ENCODE assay signal across 8 mouse cellular contexts in the genomic region with DNA sequence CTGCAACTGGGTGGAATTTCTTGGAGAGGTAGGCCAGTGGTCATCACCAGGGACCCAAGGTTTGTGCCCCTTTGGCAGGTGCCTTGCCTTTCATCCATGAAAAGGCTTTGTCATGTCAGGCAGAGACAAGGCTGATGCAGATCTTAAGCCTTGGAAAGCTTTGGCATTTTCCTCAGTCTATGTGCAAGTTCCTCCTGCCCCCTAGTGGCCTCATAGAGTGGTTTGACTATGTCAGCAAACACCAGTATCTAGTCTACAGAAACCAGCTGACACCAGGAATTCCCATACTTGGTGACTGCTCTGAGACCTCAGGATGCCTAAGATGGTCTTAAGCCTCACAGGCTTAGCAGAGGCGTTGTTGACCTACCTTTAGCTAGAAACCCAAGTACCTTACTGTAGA. TPM values are rescaled to one million over a fixed set of nuclear protein-coding genes. Genes with fewer than 3 reads are reported as not detected.
A peak's percentile ranks its signal among the peaks of the same experiment; 100 is the strongest.
DNase-seq lines count a peak whose midpoint lies in the region; ATAC-seq and TF ChIP-seq lines count a peak whose summit lies in the region.

No protein-coding gene starts in this region.

- no peak for TF ChIP-seq POLR2A in limb, embryonic 14.5 days (IDR thresholded peaks at IDR 0.05; ENCODE audit: borderline replicate concordance, extremely low read depth, insufficient read depth, insufficient read length)

- no peak overlapping the region for H3K4me3 ChIP-seq in forebrain, embryonic 16.5 days (replicated peaks; ENCODE audit: low read length)
- H3K4me3 ChIP-seq in limb, embryonic 14.5 days (replicated peaks; ENCODE audit: low read length), result no peak overlapping the region

- no peak overlapping the region for H3K4me2 ChIP-seq in forebrain, embryonic 16.5 days (ENCODE audit: low read length)
- H3K4me2 ChIP-seq in limb, embryonic 14.5 days (replicated peaks; ENCODE audit: low read depth, low read length, severe bottlenecking), result no peak overlapping the region

- no peaks in the 10 kb centered on the region for H3K36me3 ChIP-seq in forebrain, embryonic 16.5 days (ENCODE audit: control insufficient read depth, insufficient read depth)
- no peaks in the 10 kb centered on the region for H3K36me3 ChIP-seq in limb, embryonic 14.5 days (ENCODE audit: control insufficient read depth, insufficient read depth, low read length)

- H3K9me3 ChIP-seq in forebrain, embryonic 16.5 days (ENCODE audit: control insufficient read depth, low read length), result no peaks in the 10 kb centered on the region
- no peaks in the 10 kb centered on the region for H3K9me3 ChIP-seq in limb, embryonic 14.5 days (ENCODE audit: control insufficient read depth, low read length)

- 23% methylated on average over 1 of the region's 1 CpGs for WGBS in forebrain, embryonic 16.5 days
- WGBS in limb, embryonic 14.5 days, result 30% methylated on average over 1 of the region's 1 CpGs

- no peaks in the 10 kb centered on the region for H3K4me1 ChIP-seq in forebrain, embryonic 16.5 days (replicated peaks; ENCODE audit: control insufficient read depth, insufficient read depth, low read length)
- H3K4me1 ChIP-seq in limb, embryonic 14.5 days (ENCODE audit: control insufficient read depth, insufficient read depth, low read length), result no peaks in the 10 kb centered on the region

- no peak overlapping the region for H3K9ac ChIP-seq in forebrain, embryonic 16.5 days (replicated peaks; ENCODE audit: low read depth, low read length)
- H3K9ac ChIP-seq in limb, embryonic 14.5 days (ENCODE audit: low read depth, low read length, severe bottlenecking), result no peak overlapping the region

- no peak overlapping the region for H3K27ac ChIP-seq in forebrain, embryonic 16.5 days (ENCODE audit: low read length)
- no peak overlapping the region for H3K27ac ChIP-seq in limb, embryonic 14.5 days (replicated peaks; ENCODE audit: low read depth, low read length)

- H3K27me3 ChIP-seq in forebrain, embryonic 16.5 days (replicated peaks; ENCODE audit: control insufficient read depth, insufficient read depth, low read length), result no peaks in the 10 kb centered on the region
- H3K27me3 ChIP-seq in limb, embryonic 14.5 days (ENCODE audit: control insufficient read depth, insufficient read depth, low read length), result no peaks in the 10 kb centered on the region

- peak; percentile 75 for ATAC-seq in forebrain, embryonic 16.5 days
- no peak; the same call in 1 of the 2 replicates for ATAC-seq in limb, embryonic 14.5 days (ENCODE audit: low FRiP score, low read depth)

- peak; percentile 4 for DNase-seq in gastrocnemius, postnatal 25 days
- no peak for DNase-seq in gastrocnemius, adult 18-20 months (ENCODE audit: low spot score)
- peak; percentile 1 for DNase-seq in adrenal gland, postnatal 25 days
- peak; percentile 15 to 33 for DNase-seq in kidney, adult 8-10 months
- peak; percentile 71 for DNase-seq in limb, embryonic 14.5 days (ENCODE audit: low spot score)
- peak; percentile 29 for DNase-seq in retina, adult 2 months (ENCODE audit: low read depth, low spot score)
- no peak for DNase-seq in thymus, postnatal 10 days (ENCODE audit: low spot score in 2 of 2)

RNA-seq across cellular contexts. Expression of gene Gm5724, which starts 24.2 kb away (rescaled TPM):
- not detected for total RNA-seq in gastrocnemius, postnatal 25 days (2021)
- total RNA-seq in gastrocnemius, adult 18-20 months (2021), result not detected
- total RNA-seq in adrenal gland, postnatal 25 days (2021), result not detected in 2 replicates
- not detected in 2 replicates for polyA plus RNA-seq in forebrain, embryonic 16.5 days (2015; fragmentation: Nextera tagmentation; extraction: Ambion mirVana)
- polyA plus RNA-seq in limb, embryonic 14.5 days (2012; rRNA removed), result 0.19 and 0.22 TPM in 2 replicates
- 0.12 and 0.51 TPM in 2 replicates for polyA plus RNA-seq in limb, embryonic 14.5 days (2014; fragmentation: Nextera tagmentation; extraction: Ambion mirVana)

RNA-seq across cellular contexts. Expression of gene Slco1a4, which starts 58.2 kb away (rescaled TPM):
- under 1 TPM; 0.18 to 0.32 TPM for total RNA-seq in gastrocnemius, postnatal 25 days (2021)
- not detected for total RNA-seq in gastrocnemius, adult 18-20 months (2021)
- 0.58 and 1.4 TPM in 2 replicates for total RNA-seq in adrenal gland, postnatal 25 days (2021)
- polyA plus RNA-seq in forebrain, embryonic 16.5 days (2015; fragmentation: Nextera tagmentation; extraction: Ambion mirVana), result 1.4 and 2.0 TPM in 2 replicates
- 0.04 and 0.08 TPM in 2 replicates for polyA plus RNA-seq in limb, embryonic 14.5 days (2012; rRNA removed)
- 0.11 and 0.23 TPM in 2 replicates for polyA plus RNA-seq in limb, embryonic 14.5 days (2014; fragmentation: Nextera tagmentation; extraction: Ambion mirVana)

Comparison
In these comparisons a context has a peak if more than half of its experiments do, and no peak if none do; other contexts are left out.
1. DNase-seq: peak in gastrocnemius, postnatal 25 days (single experiment), adrenal gland, postnatal 25 days (single experiment), kidney, adult 8-10 months (2 of 2), limb, embryonic 14.5 days (single experiment) and retina, adult 2 months (single experiment); none in gastrocnemius, adult 18-20 months (single experiment) and thymus, postnatal 10 days (0 of 2).